Mouse (Mus musculus): Measurements from ENCODE around the gene Gm14435.
"Not testable (repeated sequence)": the region's sequence is repeated elsewhere in the genome, so short reads cannot be mapped to it uniquely, and the experiment has no call there.

Gene Gm14435

GRCm38 (mm10) chr2:176423294-176423693 lies at the start of gene Gm14435:
Gene Gm14435, plus strand, starts transcription at chr2:176423594.
- not testable (repeated sequence) for DNase-seq
